Mouse (Mus musculus) right cerebral cortex, postnatal 4 days (tissue): Measurements from ENCODE around the gene Sorcs2.
A peak's percentile ranks its signal among the peaks of the same experiment; 100 is the strongest.

ENCODE experiments used
- DNase-seq: peaks from one replicate; pipeline ENCODE4 v3.0.0-alpha.2; 2022

The Sorcs2 gene

GRCm38 (mm10) chr5:36112696-36113095 is 285.2 kb downstream of the Sorcs2 start:
- no peak for DNase-seq

- DNase-seq: no peak
Measured at GRCm38 (mm10) chr5:36111516-36111915, 286.4 kb downstream of the Sorcs2 start.

- no peak for DNase-seq
Measured at GRCm38 (mm10) chr5:36108339-36108887, 289.5 kb downstream of the Sorcs2 start.

GRCm38 (mm10) chr5:36103483-36103882 is 294.5 kb downstream of the Sorcs2 start:
- no peak for DNase-seq

GRCm38 (mm10) chr5:36101129-36101528 is 296.8 kb downstream of the Sorcs2 start:
- no peak for DNase-seq

GRCm38 (mm10) chr5:36100488-36100887 is 297.5 kb downstream of the Sorcs2 start:
- DNase-seq: no peak

GRCm38 (mm10) chr5:36099662-36100061 is 298.3 kb downstream of the Sorcs2 start:
- DNase-seq: peak; percentile 19

GRCm38 (mm10) chr5:36096046-36096445 is 301.9 kb downstream of the Sorcs2 start:
- peak; percentile 19 for DNase-seq

- no peak for DNase-seq
Measured at GRCm38 (mm10) chr5:36090036-36090435, 307.9 kb downstream of the Sorcs2 start.

- no peak for DNase-seq
Measured at GRCm38 (mm10) chr5:36089243-36089642, 308.7 kb downstream of the Sorcs2 start.

- no peak for DNase-seq
Measured at GRCm38 (mm10) chr5:36086931-36087330, 311.0 kb downstream of the Sorcs2 start.

GRCm38 (mm10) chr5:36085621-36086020 is 312.3 kb downstream of the Sorcs2 start:
- no peak for DNase-seq

GRCm38 (mm10) chr5:36083869-36084565 is 313.9 kb downstream of the Sorcs2 start:
- no peak for DNase-seq

- no peak for DNase-seq
Measured at GRCm38 (mm10) chr5:36081021-36081420, 316.9 kb downstream of the Sorcs2 start.

GRCm38 (mm10) chr5:36075172-36076074 is 322.5 kb downstream of the Sorcs2 start:
- no peak for DNase-seq

GRCm38 (mm10) chr5:36069503-36070360 is 328.2 kb downstream of the Sorcs2 start:
- no peak for DNase-seq

GRCm38 (mm10) chr5:36067651-36068181 is 330.2 kb downstream of the Sorcs2 start:
- no peak for DNase-seq

- DNase-seq: no peak
Measured at GRCm38 (mm10) chr5:36057804-36058322, 340.1 kb downstream of the Sorcs2 start.

- DNase-seq: no peak
Measured at GRCm38 (mm10) chr5:36056921-36057320, 341.0 kb downstream of the Sorcs2 start.

GRCm38 (mm10) chr5:36055876-36056275 is 342.1 kb downstream of the Sorcs2 start:
- DNase-seq: no peak

- no peak for DNase-seq
Measured at GRCm38 (mm10) chr5:36054498-36054897, 343.4 kb downstream of the Sorcs2 start.

GRCm38 (mm10) chr5:36043154-36043553 is 354.8 kb downstream of the Sorcs2 start:
- DNase-seq: no peak
